Mouse (Mus musculus): ENCODE measurements around the gene Gm13539.

DNA sequence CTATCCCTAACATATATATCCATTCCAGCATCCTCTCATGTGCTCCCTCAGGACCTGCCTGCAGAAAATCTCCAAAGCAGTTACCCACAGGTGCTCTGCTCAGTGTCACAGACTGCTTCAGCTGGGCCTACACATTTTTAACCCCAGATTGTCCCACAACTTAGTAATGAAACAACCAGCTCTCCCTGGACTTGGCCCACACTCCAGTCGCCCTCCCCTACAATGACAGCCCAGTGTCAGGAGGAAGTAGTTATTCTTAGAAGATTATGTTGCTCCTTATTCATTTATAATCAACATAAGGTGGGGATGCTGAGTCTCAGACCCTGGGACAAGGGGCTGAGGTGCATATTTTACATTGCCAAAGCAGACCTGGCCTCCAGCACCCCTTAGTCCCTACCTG is 40.4 kb upstream of the Gm13539 start:
- TF ChIP-seq CTCF (IDR thresholded peaks at IDR 0.05; ENCODE audit: extremely low read depth, insufficient read depth, insufficient read length, insufficient replicate concordance) (no peak), POLR2A (IDR thresholded peaks at IDR 0.05; ENCODE audit: low read depth, low read length) (no peak)
